13 mouse cellular contexts compared by ENCODE assay signal in genomic region chr5:77133960-77134359, GRCm38 (mm10). TPM values are rescaled to one million over a fixed set of nuclear protein-coding genes. Genes with fewer than 3 reads are reported as not detected.
DNase-seq lines count a peak whose midpoint lies in the region; ATAC-seq and TF ChIP-seq lines count a peak whose summit lies in the region.
"Had no signal": no experiment of that assay in that cellular context is flagged by ENCODE, and none has a peak within 500 bp of the region (broad histone marks: within the 10 kb centered on the region; RNA-seq: fewer than 3 reads in every experiment).

No protein-coding gene starts in this region.

- peaks cover 0 to 38% of the 10 kb centered on the region in 2 experiments; a peak in 3 of 4 replicates for H3K4me1 ChIP-seq in liver, embryonic 14.5 days (replicated peaks; ENCODE audit: control insufficient read depth in 2 of 2, insufficient read depth in 2 of 2, low read length in 1 of 2)
- peaks cover 13% of the 10 kb centered on the region for H3K4me1 ChIP-seq in hindbrain, embryonic 13.5 days (replicated peaks)
- H3K4me1 ChIP-seq: intestine, embryonic 15.5 days; kidney, embryonic 15.5 days had no signal

- no peaks in the 10 kb centered on the region for H3K27me3 ChIP-seq in liver, embryonic 14.5 days (ENCODE audit: control insufficient read depth, insufficient read depth, low read length)
- 0 out of 2 replicates have a peak, but pooled peaks cover 3% of the 10 kb centered on the region for H3K27me3 ChIP-seq in hindbrain, embryonic 13.5 days
- H3K27me3 ChIP-seq: intestine, embryonic 15.5 days; kidney, embryonic 15.5 days had no signal

- TF ChIP-seq EP300 in liver, embryonic 14.5 days (IDR thresholded peaks at IDR 0.05; ENCODE audit: low read depth): no peak

- H3K4me3 ChIP-seq in gastrocnemius, adult 2 months: no peak overlapping the region
- H3K4me3 ChIP-seq in liver, embryonic 14.5 days (ENCODE audit: insufficient read depth in 1 of 2, low read depth in 2 of 2, low read length in 2 of 2): no peak overlapping the region
- H3K4me3 ChIP-seq in hindbrain, embryonic 13.5 days: no peak overlapping the region
- H3K4me3 ChIP-seq: heart, adult 2 months; intestine, embryonic 15.5 days; kidney, embryonic 15.5 days; midbrain, embryonic 13.5 days had no signal

- peak overlapping the region; percentile 18 for H3K4me2 ChIP-seq in liver, embryonic 14.5 days (ENCODE audit: low read depth)
- no peak overlapping the region for H3K4me2 ChIP-seq in hindbrain, embryonic 13.5 days
- H3K4me2 ChIP-seq: intestine, embryonic 15.5 days; kidney, embryonic 15.5 days; midbrain, embryonic 13.5 days had no signal

- ATAC-seq in liver, embryonic 14.5 days (ENCODE audit: insufficient read depth): no peak
- no peak for ATAC-seq in hindbrain, embryonic 13.5 days (ENCODE audit: low FRiP score)
- ATAC-seq: intestine, embryonic 15.5 days; midbrain, embryonic 13.5 days had no signal

- peak overlapping the region; percentile 28; the same call in 1 of the 2 replicates for H3K27ac ChIP-seq in gastrocnemius, adult 2 months
- H3K27ac ChIP-seq in liver, embryonic 14.5 days: no peak overlapping the region
- H3K27ac ChIP-seq in hindbrain, embryonic 13.5 days: no peak overlapping the region
- H3K27ac ChIP-seq: heart, adult 2 months; intestine, embryonic 15.5 days; kidney, embryonic 15.5 days; midbrain, embryonic 13.5 days had no signal

- peak; percentile 56 for DNase-seq in gastrocnemius, adult 2 months
- no peak for DNase-seq in gastrocnemius, postnatal 4 days (ENCODE audit: low spot score in 2 of 2)
- DNase-seq in 416B (ENCODE audit: low read depth): peak; percentile 18
- DNase-seq in T-cell, adult 2 months (ENCODE audit: low spot score): peak; percentile 5
- DNase-seq in liver, embryonic 14.5 days (ENCODE audit: low read depth in 3 of 3, low spot score in 3 of 3): no peak
- no peak for DNase-seq in neural tube, embryonic 10.5 days (ENCODE audit: extremely low spot score, low spot score)
- DNase-seq: adrenal gland, postnatal 14 days; cerebellum, adult 2 months; heart, adult 2 months had no signal

- no peaks in the 10 kb centered on the region for H3K9me3 ChIP-seq in liver, embryonic 14.5 days (ENCODE audit: control insufficient read depth, low read length)
- H3K9me3 ChIP-seq in hindbrain, embryonic 13.5 days: no peaks in the 10 kb centered on the region
- H3K9me3 ChIP-seq: intestine, embryonic 15.5 days; kidney, embryonic 15.5 days had no signal

- no peak for TF ChIP-seq CTCF in gastrocnemius, adult 2 months (IDR thresholded peaks at IDR 0.05)
- no peak for TF ChIP-seq CTCF in liver, embryonic 14.5 days (IDR thresholded peaks at IDR 0.05; ENCODE audit: low read depth)

- intact Hi-C loops in gastrocnemius, adult 2 months (cut with DNase I): no loop called here

- no peak overlapping the region for H3K9ac ChIP-seq in liver, embryonic 14.5 days (replicated peaks)
- no peak overlapping the region for H3K9ac ChIP-seq in hindbrain, embryonic 13.5 days
- H3K9ac ChIP-seq: intestine, embryonic 15.5 days; kidney, embryonic 15.5 days; midbrain, embryonic 13.5 days had no signal

- 61% methylated on average over 5 of the region's 5 CpGs for WGBS in liver, embryonic 14.5 days (ENCODE audit: insufficient replicate concordance)
- 79% methylated on average over 5 of the region's 5 CpGs for WGBS in hindbrain, embryonic 13.5 days

- no peaks in the 10 kb centered on the region for H3K36me3 ChIP-seq in liver, embryonic 14.5 days (replicated peaks; ENCODE audit: control insufficient read depth, insufficient read depth, low read depth)
- H3K36me3 ChIP-seq in hindbrain, embryonic 13.5 days: no peaks in the 10 kb centered on the region
- H3K36me3 ChIP-seq: intestine, embryonic 15.5 days; kidney, embryonic 15.5 days; midbrain, embryonic 13.5 days had no signal

RNA-seq across cellular contexts. Expression of gene Hopx, which starts 19.0 kb away (rescaled TPM):
- 1 to 10 TPM; 2.2 to 5.4 TPM for total RNA-seq in gastrocnemius, adult 2 months (2021)
- total RNA-seq in gastrocnemius, postnatal 4 days (2021): 10 to 100 TPM; 15.1 to 16.1 TPM
- polyA plus RNA-seq in liver, embryonic 14.5 days (2012; rRNA removed): 0.51 and 0.74 TPM in 2 replicates
- polyA plus RNA-seq in liver, embryonic 14.5 days (2014; fragmentation: Nextera tagmentation; extraction: Ambion mirVana): 0.19 TPM in 1 of 2 replicates, not detected in the other
- 4.4 and 6.4 TPM in 2 replicates for polyA plus RNA-seq in hindbrain, embryonic 13.5 days (2015; fragmentation: Nextera tagmentation; extraction: Ambion mirVana)

Comparison
In these comparisons a context has a peak if more than half of its experiments do, and no peak if none do; other contexts are left out.
1. DNase-seq: peak in gastrocnemius, adult 2 months (single experiment), 416B (single experiment) and T-cell, adult 2 months (single experiment); none in gastrocnemius, postnatal 4 days (0 of 2), liver, embryonic 14.5 days (0 of 3) and neural tube, embryonic 10.5 days (single experiment).